Mouse (Mus musculus): ENCODE results near the gene BC004004. TPM values are rescaled to one million over a fixed set of nuclear protein-coding genes. Genes with fewer than 3 reads are reported as not detected.
"Not testable (repeated sequence)": the region's sequence is repeated elsewhere in the genome, so short reads cannot be mapped to it uniquely, and the experiment has no call there.

The BC004004 gene
- total RNA-seq, 2 experiments from 2014 or later = 96.8 to 96.9 TPM

- no peak for DNase-seq (ENCODE audit: extremely low spot score in 1 of 2, low spot score in 1 of 2)
Measured at GRCm38 (mm10) chr17:29293807-29294605, 25.4 kb downstream of the BC004004 start.

- DNase-seq (ENCODE audit: extremely low spot score in 1 of 2, low spot score in 1 of 2) = no peak
Measured at GRCm38 (mm10) chr17:29295835-29296234, 27.2 kb downstream of the BC004004 start.

- DNase-seq (ENCODE audit: extremely low spot score in 1 of 2, low spot score in 1 of 2) = no peak
Measured at GRCm38 (mm10) chr17:29297321-29297720, 28.7 kb downstream of the BC004004 start.

GRCm38 (mm10) chr17:29297813-29298212 is 29.2 kb downstream of the BC004004 start:
- no peak for DNase-seq (ENCODE audit: extremely low spot score in 1 of 2, low spot score in 1 of 2)

- no peak for DNase-seq (ENCODE audit: extremely low spot score in 1 of 2, low spot score in 1 of 2)
Measured at GRCm38 (mm10) chr17:29299282-29299681, 30.7 kb downstream of the BC004004 start.

- no peak for DNase-seq (ENCODE audit: extremely low spot score in 1 of 2, low spot score in 1 of 2)
Measured at GRCm38 (mm10) chr17:29300926-29301325, 32.3 kb downstream of the BC004004 start.

- DNase-seq (ENCODE audit: extremely low spot score in 1 of 2, low spot score in 1 of 2) = no peak
Measured at GRCm38 (mm10) chr17:29301421-29301820, 32.8 kb downstream of the BC004004 start.

- no peak for DNase-seq (ENCODE audit: extremely low spot score in 1 of 2, low spot score in 1 of 2)
Measured at GRCm38 (mm10) chr17:29302149-29302548, 33.6 kb downstream of the BC004004 start.

- DNase-seq (ENCODE audit: extremely low spot score in 1 of 2, low spot score in 1 of 2) = no peak
Measured at GRCm38 (mm10) chr17:29303087-29303486, 34.5 kb downstream of the BC004004 start.

GRCm38 (mm10) chr17:29303856-29304255 is 35.3 kb downstream of the BC004004 start:
- DNase-seq (ENCODE audit: extremely low spot score in 1 of 2, low spot score in 1 of 2) = no peak

- no peak for DNase-seq (ENCODE audit: extremely low spot score in 1 of 2, low spot score in 1 of 2)
Measured at GRCm38 (mm10) chr17:29304376-29305057, 35.9 kb downstream of the BC004004 start.

GRCm38 (mm10) chr17:29305058-29305806 is 36.6 kb downstream of the BC004004 start:
- no peak for DNase-seq (ENCODE audit: extremely low spot score in 1 of 2, low spot score in 1 of 2)

GRCm38 (mm10) chr17:29305871-29306270 is 37.3 kb downstream of the BC004004 start:
- DNase-seq (ENCODE audit: extremely low spot score in 1 of 2, low spot score in 1 of 2) = no peak

- DNase-seq (ENCODE audit: extremely low spot score in 1 of 2, low spot score in 1 of 2) = no peak
Measured at GRCm38 (mm10) chr17:29310056-29310623, 41.6 kb downstream of the BC004004 start.

GRCm38 (mm10) chr17:29311602-29312001 is 43.0 kb downstream of the BC004004 start:
- no peak for DNase-seq (ENCODE audit: extremely low spot score in 1 of 2, low spot score in 1 of 2)

- no peak for DNase-seq (ENCODE audit: extremely low spot score in 1 of 2, low spot score in 1 of 2)
Measured at GRCm38 (mm10) chr17:29312082-29312481, 43.5 kb downstream of the BC004004 start.

GRCm38 (mm10) chr17:29313300-29313699 is 44.7 kb downstream of the BC004004 start:
- DNase-seq (ENCODE audit: extremely low spot score in 1 of 2, low spot score in 1 of 2) = no peak

GRCm38 (mm10) chr17:29315672-29316465 is 47.3 kb downstream of the BC004004 start:
- DNase-seq (ENCODE audit: extremely low spot score in 1 of 2, low spot score in 1 of 2) = no peak

- DNase-seq (ENCODE audit: extremely low spot score in 1 of 2, low spot score in 1 of 2) = no peak
Measured at GRCm38 (mm10) chr17:29316891-29317290, 48.3 kb downstream of the BC004004 start.

GRCm38 (mm10) chr17:29317380-29317779 is 48.8 kb downstream of the BC004004 start, which contains the start of gene Pi16:
TSS of gene Pi16 (plus strand) at chr17:29317680.
- not testable (repeated sequence) for DNase-seq (ENCODE audit: extremely low spot score in 1 of 2, low spot score in 1 of 2)
